Mouse (Mus musculus) hindbrain, embryonic 12.5 days (tissue): ENCODE measurements around the gene Pigq. TPM values are rescaled to one million over a fixed set of nuclear protein-coding genes. Genes with fewer than 3 reads are reported as not detected.

Source experiments
- ATAC-seq: fragments of 200-750 bp; cut with Nextera tagmentation; 2 replicates; pipeline ENCODE4 v1.8.0; 2017; ENCODE audit warnings: moderate TSS enrichment; ENCODE audit not compliant: low FRiP score
- H3K27ac ChIP-seq: fragments of 300-500 bp; sonication (generic); 2 replicates; pipeline ENCODE4 v1.5.1; 2016; ENCODE audit warnings: mild to moderate bottlenecking
- H3K27me3 ChIP-seq: fragments of 300-500 bp; sonication (generic); 2 replicates; pipeline ENCODE4 v1.6.1; 2016; ENCODE audit warnings: mild to moderate bottlenecking
- H3K36me3 ChIP-seq: fragments of 300-500 bp; sonication (generic); 2 replicates; pipeline ENCODE4 v1.6.1; 2016; ENCODE audit warnings: mild to moderate bottlenecking
- H3K4me1 ChIP-seq: fragments of 300-500 bp; sonication (generic); 2 replicates; pipeline ENCODE4 v1.6.1; 2016
- H3K4me2 ChIP-seq: fragments of 300-500 bp; sonication (generic); replicated peaks from 2 replicates; pipeline ENCODE4 v1.6.1; 2016; ENCODE audit warnings: mild to moderate bottlenecking
- H3K4me3 ChIP-seq: fragments of 300-500 bp; sonication (generic); 2 replicates; pipeline ENCODE4 v1.5.1; 2016; ENCODE audit warnings: mild to moderate bottlenecking
- H3K9ac ChIP-seq: fragments of 300-500 bp; sonication (generic); 2 replicates; pipeline ENCODE4 v1.6.1; 2016; ENCODE audit warnings: mild to moderate bottlenecking, moderate library complexity
- H3K9me3 ChIP-seq: fragments of 300-500 bp; sonication (generic); replicated peaks from 2 replicates; pipeline ENCODE4 v1.6.1; 2016; ENCODE audit warnings: mild to moderate bottlenecking
- WGBS: fragments of 180-500 bp; shearing (Covaris S2); methylation state at CpG from one replicate; pipeline ENCODE4 v1.1.7; 2016; 5-methylcytosine and 5-hydroxymethylcytosine counted together
- polyA plus RNA-seq: library from polyadenylated mRNA; unstranded; fragments of >200 nt; fragmentation: Nextera tagmentation; extraction: Ambion mirVana; gene quantifications from 2 replicates; pipeline ENCODE4 v1.2.1, GENCODE M21; 2016

Pigq gene
- polyA plus RNA-seq, 1 experiment from 2014 or later: 53.6 TPM

GRCm38 (mm10) chr17:25877741-25878610, 66.8 kb downstream of the Pigq start:
- ATAC-seq: no peak
- Histone ChIP-seq H3K9me3 (no peaks in the 10 kb centered on the region), H3K27ac (no peak overlapping the region), H3K9ac (no peak overlapping the region), H3K4me1 (peaks cover 46% of the 10 kb centered on the region), H3K4me3 (no peak overlapping the region), H3K27me3 (no peaks in the 10 kb centered on the region), H3K36me3 (peaks cover 27% of the 10 kb centered on the region), H3K4me2 (no peak overlapping the region)
- WGBS: 93% methylated on average over 32 of the region's 32 CpGs

GRCm38 (mm10) chr17:25877025-25877424, 67.7 kb downstream of the Pigq start:
- H3K4me1 ChIP-seq: peaks cover 42% of the 10 kb centered on the region
- ATAC-seq: no peak
- H3K4me3 ChIP-seq: no peak overlapping the region
- H3K27ac ChIP-seq: no peak overlapping the region
- H3K27me3 ChIP-seq: no peaks in the 10 kb centered on the region
- no peak overlapping the region for H3K9ac ChIP-seq
- H3K9me3 ChIP-seq: no peaks in the 10 kb centered on the region
- WGBS: 98% methylated on average over 3 of the region's 3 CpGs
- peaks cover 20% of the 10 kb centered on the region for H3K36me3 ChIP-seq
- no peak overlapping the region for H3K4me2 ChIP-seq

Other genes starting within 250 kb of the Pigq start
- 0.54 and 0.77 TPM in 2 replicates for gene Gng13, start 227.8 kb downstream of the Pigq start, polyA plus RNA-seq
- 21.4 and 26.8 TPM in 2 replicates for gene Chtf18, start 217.5 kb downstream of the Pigq start, polyA plus RNA-seq
- 19.3 and 20.3 TPM in 2 replicates for gene Rpusd1, start 217.3 kb downstream of the Pigq start, polyA plus RNA-seq
- gene Mslnl, start 208.9 kb downstream of the Pigq start, polyA plus RNA-seq: not detected in 2 replicates
- gene Msln, start 190.6 kb downstream of the Pigq start, polyA plus RNA-seq: 0.75 TPM in 1 of 2 replicates, not detected in the other
- gene Narfl, start 171.2 kb downstream of the Pigq start, polyA plus RNA-seq: 25.1 and 26.8 TPM in 2 replicates
- 98.4 and 105 TPM in 2 replicates for gene Haghl, start 159.3 kb downstream of the Pigq start, polyA plus RNA-seq
- 0.40 and 0.63 TPM in 2 replicates for gene Ccdc78, start 158.4 kb downstream of the Pigq start, polyA plus RNA-seq
- 69.7 and 76.0 TPM in 2 replicates for gene Fam173a, start 152.0 kb downstream of the Pigq start, polyA plus RNA-seq
- gene AC134908.4, start 149.3 kb downstream of the Pigq start, polyA plus RNA-seq: 0.98 TPM in 1 of 2 replicates, not detected in the other
- gene Metrn, start 147.8 kb downstream of the Pigq start, polyA plus RNA-seq: 62.2 and 71.0 TPM in 2 replicates
- 22.8 and 23.5 TPM in 2 replicates for gene Fbxl16, start 135.9 kb downstream of the Pigq start, polyA plus RNA-seq
- 25.9 and 27.0 TPM in 2 replicates for gene Wdr24, start 121.3 kb downstream of the Pigq start, polyA plus RNA-seq
- 64.0 and 64.7 TPM in 2 replicates for gene Jmjd8, start 116.1 kb downstream of the Pigq start, polyA plus RNA-seq
- 271 and 291 TPM in 2 replicates for gene Stub1, start 111.5 kb downstream of the Pigq start, polyA plus RNA-seq
- gene Rhbdl1, start 107.6 kb downstream of the Pigq start, polyA plus RNA-seq: 6.1 and 7.5 TPM in 2 replicates
- 3.9 TPM in 2 replicates for gene Gm20683, start 103.2 kb downstream of the Pigq start, polyA plus RNA-seq
- gene Rhot2, start 100.1 kb downstream of the Pigq start, polyA plus RNA-seq: 18.5 and 19.4 TPM in 2 replicates
- 30.0 and 31.2 TPM in 2 replicates for gene Wdr90, start 83.4 kb downstream of the Pigq start, polyA plus RNA-seq
- 6.2 and 6.3 TPM in 2 replicates for gene Mcrip2, start 76.2 kb downstream of the Pigq start, polyA plus RNA-seq
- 48.7 and 53.2 TPM in 2 replicates for gene Mettl26, start 69.9 kb downstream of the Pigq start, polyA plus RNA-seq
- 0.29 and 0.90 TPM in 2 replicates for gene Wfikkn1, start 64.1 kb downstream of the Pigq start, polyA plus RNA-seq
- gene Rab40c, start 25.2 kb downstream of the Pigq start, polyA plus RNA-seq: 42.1 and 43.6 TPM in 2 replicates
- 0.27 TPM in 1 of 2 replicates, not detected in the other for gene Nhlrc4, start within 50 bp of the Pigq start, polyA plus RNA-seq
- 0.17 and 0.18 TPM in 2 replicates for gene A930017K11Rik, start 7.6 kb upstream of the Pigq start, polyA plus RNA-seq
- 32.5 and 32.6 TPM in 2 replicates for gene Capn15, start 40.9 kb upstream of the Pigq start, polyA plus RNA-seq
- 37.1 and 42.8 TPM in 2 replicates for gene Rab11fip3, start 124.6 kb upstream of the Pigq start, polyA plus RNA-seq
- gene Decr2, start 145.4 kb upstream of the Pigq start, polyA plus RNA-seq: 33.1 and 33.8 TPM in 2 replicates
- 50.4 and 52.9 TPM in 2 replicates for gene Nme4, start 150.7 kb upstream of the Pigq start, polyA plus RNA-seq
- gene Tmem8, start 168.4 kb upstream of the Pigq start, polyA plus RNA-seq: 2.9 and 3.0 TPM in 2 replicates
- 171 and 184 TPM in 2 replicates for gene Mrpl28, start 178.6 kb upstream of the Pigq start, polyA plus RNA-seq
- 17.7 and 19.4 TPM in 2 replicates for gene Axin1, start 193.8 kb upstream of the Pigq start, polyA plus RNA-seq